Mouse (Mus musculus) mouse trophoblast stem cell (cell line): ENCODE results near the gene A730015C16Rik.

Source experiments
- in situ Hi-C, 2 experiments: fragments of 300-500 bp; cut with MseI, MboI; formaldehyde crosslinking; loops; 2 replicates in 1 of 2; 3 replicates in 1 of 2; pipeline ENCODE4 v1.15.1; 2025

The A730015C16Rik gene

DNA sequence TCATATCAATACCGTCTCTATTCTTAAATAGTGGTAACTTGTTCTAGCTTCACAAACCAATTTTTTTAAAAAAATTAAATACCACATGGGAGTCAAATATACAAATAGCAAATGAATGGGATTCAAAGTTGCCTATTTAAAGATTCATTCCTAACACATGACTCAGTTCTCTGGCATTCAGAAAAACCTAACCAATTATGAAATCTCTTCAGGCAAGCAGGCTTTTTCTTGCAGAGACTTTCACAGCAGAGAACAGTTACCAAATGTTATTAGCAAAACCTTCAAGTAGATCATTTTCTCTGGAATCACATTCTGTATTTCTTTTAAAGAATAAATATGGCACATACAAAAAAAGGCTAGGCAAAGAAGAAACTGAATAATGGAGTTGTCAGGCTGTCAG lies 17.7 kb downstream of the A730015C16Rik start:
- in situ Hi-C loops = no loop called here

DNA sequence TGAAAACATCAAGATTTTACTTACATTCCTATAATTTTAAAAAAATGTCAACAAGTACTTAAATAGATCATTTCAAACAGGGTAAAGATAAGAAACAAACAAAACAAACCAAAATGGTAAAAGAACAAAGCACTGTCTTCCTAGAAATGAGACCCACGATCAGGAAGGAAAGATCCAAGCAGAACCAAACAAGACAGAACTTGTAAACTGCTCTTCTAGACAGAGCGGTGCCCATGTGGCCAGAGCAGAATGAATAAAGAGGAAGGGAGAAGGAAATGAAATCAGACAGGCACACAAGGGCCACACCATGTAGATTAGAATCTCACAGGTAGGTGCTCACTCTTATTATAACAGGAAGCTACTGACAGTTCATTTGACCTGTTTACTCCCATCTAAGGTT lies 21.8 kb downstream of the A730015C16Rik start:
- in situ Hi-C loops = no loop called here

DNA sequence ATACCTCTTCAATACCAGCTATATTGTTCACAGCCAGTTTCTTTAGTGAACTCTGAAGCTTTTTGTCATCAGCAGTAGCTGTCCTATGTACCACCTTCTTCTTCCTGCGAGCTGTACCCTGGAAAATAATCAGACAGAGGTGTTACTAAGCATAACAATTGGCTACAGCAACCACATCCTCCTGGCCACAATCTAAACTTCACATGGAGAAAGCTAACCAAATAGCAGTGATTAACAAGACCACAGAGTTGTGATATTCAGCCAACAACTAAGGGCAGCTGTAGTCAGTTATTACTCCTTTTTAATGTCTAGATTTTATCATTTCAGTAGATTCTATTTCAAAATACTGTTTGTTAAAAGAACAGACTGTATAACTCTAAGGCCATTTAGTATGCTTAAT lies 22.3 kb downstream of the A730015C16Rik start:
- in situ Hi-C loops = no loop called here

DNA sequence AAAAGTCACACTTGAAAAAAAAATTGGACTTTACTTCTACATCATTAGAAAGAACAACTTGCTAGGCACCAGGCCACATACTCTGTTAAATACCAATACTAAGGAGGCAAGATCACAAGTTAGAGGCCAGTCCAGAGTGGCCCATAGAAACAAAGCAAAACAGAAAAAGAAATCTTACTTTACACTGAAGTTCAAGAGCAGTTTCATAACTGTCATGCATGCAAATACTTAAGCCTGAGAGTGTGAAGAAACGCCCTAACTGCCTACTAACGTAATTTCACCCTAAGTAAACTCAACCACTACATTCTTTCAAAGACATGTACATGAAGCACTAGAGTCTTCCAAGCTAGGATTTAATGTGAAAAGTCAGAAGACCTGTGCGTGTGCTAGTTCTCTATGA lies 22.7 kb downstream of the A730015C16Rik start:
- in situ Hi-C loops = no loop called here

DNA sequence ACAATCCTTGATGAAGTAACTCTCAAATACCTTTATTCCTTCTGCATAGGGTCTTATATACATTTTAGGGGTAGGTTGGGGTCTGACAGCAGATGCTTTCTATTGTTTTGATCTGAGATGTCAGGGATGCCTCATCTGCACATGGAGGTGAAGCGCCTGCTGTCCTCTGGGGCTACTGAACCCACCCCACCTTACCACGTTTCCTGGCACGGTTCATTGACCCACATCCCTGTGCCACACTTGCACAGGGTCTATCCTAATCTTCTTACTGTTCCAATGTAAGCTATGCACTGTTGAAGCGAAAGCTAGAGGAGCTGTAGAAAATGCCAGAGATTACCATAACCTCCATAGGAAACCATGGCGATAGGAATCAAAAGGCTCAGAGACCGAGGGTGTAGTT lies 36.9 kb downstream of the A730015C16Rik start:
- in situ Hi-C loops = no loop called here

DNA sequence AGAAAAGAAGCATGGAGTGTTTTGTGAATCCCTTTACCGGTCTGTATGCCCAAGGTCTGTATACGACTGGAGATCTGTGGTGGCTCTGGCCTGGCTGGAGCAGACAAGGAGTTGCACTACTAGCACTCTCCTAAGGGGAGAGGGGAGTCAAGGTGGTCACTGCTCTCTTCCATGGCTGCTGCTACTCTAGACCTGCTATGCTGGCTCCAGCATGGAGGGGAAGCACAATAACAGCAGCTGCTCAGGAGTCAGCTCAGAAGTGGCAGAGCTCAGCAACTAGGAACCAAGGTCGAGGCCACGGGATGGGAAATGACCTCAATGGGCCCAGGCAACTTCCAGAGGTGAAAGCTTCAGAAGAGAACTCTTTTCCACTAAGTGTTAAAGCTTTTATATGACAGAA lies 37.3 kb downstream of the A730015C16Rik start:
- in situ Hi-C loops = no loop called here

DNA sequence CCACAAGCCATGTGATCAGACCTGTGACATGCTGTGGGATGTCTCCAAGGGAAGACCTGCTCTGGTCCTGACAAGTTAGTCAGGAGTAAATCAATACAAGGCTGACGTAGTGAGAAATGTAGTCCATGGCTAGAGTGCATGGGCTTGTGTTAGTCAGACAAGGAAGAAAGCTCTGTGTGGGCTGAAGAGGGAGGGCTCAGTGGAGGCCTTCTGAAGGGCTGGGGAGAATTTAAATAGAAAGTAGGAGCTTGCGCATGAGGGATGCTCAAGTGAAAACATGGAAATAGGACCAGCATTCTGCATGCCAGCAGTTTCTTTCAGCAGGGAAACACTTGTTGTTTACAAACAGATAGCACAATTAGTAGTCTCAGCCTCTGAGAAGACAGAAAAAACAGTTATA lies 44.9 kb downstream of the A730015C16Rik start:
- in situ Hi-C loops = no loop called here

DNA sequence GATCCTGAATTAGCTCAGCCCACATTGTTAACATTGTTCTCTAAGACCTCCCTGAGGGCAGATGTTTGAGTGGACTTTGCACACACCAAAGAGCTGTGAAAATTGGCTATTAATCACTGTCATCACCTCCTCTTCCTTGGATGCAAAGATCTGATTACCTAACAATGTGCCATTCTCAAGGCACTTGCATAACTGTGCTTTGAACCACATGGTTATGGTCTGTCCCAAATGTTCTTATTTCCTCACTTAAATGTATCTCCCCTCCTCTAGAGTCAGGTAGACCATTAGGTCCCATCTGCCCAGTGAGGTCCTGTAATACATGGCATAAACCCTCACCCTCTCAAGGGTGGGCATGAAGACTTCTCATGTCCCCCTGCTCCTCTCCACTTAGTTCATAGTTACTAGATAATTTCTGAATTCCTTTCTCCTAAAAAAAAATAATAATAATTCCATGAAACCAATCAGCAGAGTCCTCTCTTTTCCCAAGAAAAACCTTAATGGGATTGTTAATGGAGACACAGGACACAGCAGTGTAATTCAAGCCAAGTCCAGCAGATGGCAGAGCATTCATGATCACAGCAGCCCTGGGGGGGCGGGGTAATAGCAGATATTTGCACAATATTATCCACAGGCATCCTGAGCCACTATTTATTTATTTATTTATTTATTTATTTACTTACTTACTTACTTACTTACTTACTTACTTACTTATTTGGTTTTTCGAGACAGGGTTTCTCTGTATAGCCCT lies 50.2 kb downstream of the A730015C16Rik start:
- in situ Hi-C loops = no loop called here
